9 mouse cellular contexts compared by ENCODE assay signal in the genomic region with DNA sequence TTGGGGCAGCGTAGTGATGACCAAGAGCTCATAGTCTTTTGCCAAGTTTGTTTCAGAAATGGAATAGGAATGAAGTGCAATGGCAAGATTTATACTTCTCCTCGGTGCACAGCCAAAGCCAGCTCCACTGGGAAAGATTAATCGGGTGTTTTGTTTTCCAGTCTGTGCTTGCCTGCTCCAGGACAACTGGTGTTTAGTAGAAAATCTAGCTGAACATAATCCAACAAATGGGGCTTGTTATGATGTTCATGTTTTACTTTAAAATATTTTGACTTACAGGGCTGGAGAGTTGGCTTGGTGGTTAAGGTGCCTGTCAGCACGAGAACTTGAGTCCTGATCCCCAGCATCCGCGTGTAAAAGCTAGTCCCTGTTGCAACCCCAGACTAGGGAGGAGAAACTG.
A peak's percentile ranks its signal among the peaks of the same experiment; 100 is the strongest.
DNase-seq lines count a peak whose midpoint lies in the region; ATAC-seq and TF ChIP-seq lines count a peak whose summit lies in the region.
"Had no signal": no experiment of that assay in that cellular context is flagged by ENCODE, and none has a peak within 500 bp of the region (broad histone marks: within the 10 kb centered on the region; RNA-seq: fewer than 3 reads in every experiment).

No protein-coding gene starts in this region.

- no peak for TF ChIP-seq POLR2A in lung, adult 2 months (IDR thresholded peaks at IDR 0.05; ENCODE audit: borderline replicate concordance, extremely low read depth, low read depth, low read length)

- TF ChIP-seq CTCF in lung, adult 2 months (IDR thresholded peaks at IDR 0.05; ENCODE audit: insufficient read depth, low read length) = no peak

- H3K4me3 ChIP-seq in lung, adult 2 months (replicated peaks; ENCODE audit: extremely low read depth, low read depth, low read length) = no peak overlapping the region

- H3K4me1 ChIP-seq in lung, adult 2 months (ENCODE audit: control insufficient read depth, insufficient read depth, low read length) = peaks cover 4% of the 10 kb centered on the region; the same call in 1 of the 2 replicates

- WGBS in lung, adult 2 months = 66% methylated on average over 6 of the region's 6 CpGs

- peak; percentile 35 to 60 for DNase-seq in lung, adult 18-20 months
- DNase-seq in lung, adult 2 months = no peak
- peak; percentile 35 for DNase-seq in fibroblast of lung, adult 2 months (ENCODE audit: low read depth)
- DNase-seq in kidney, adult 9 months = peak; percentile 27
- peak; percentile 70 for DNase-seq in lung, postnatal 25 days (ENCODE audit: low spot score)
- no peak for DNase-seq in right cerebral cortex, postnatal 10 days (ENCODE audit: low spot score in 2 of 2)
- DNase-seq: embryo, embryonic 11 days; right cerebral cortex, postnatal 14 days had no signal

- ATAC-seq in megakaryocyte, adult 5-6 weeks (ENCODE audit: poor library complexity, severe bottlenecking) = no peak

Comparison
In these comparisons a context has a peak if more than half of its experiments do, and no peak if none do; other contexts are left out.
1. DNase-seq: peak in lung, adult 18-20 months (2 of 2), fibroblast of lung, adult 2 months (single experiment), kidney, adult 9 months (single experiment) and lung, postnatal 25 days (single experiment); none in lung, adult 2 months (single experiment) and right cerebral cortex, postnatal 10 days (0 of 2).